Mouse (Mus musculus): ENCODE data around the gene Olfr788. TPM values are rescaled to one million over a fixed set of nuclear protein-coding genes. Genes with fewer than 3 reads are reported as not detected.

Gene Olfr788
- polyA plus RNA-seq, 1 experiment from 2014 or later: not detected

GRCm38 (mm10) chr10:129521492-129521891, 50.7 kb downstream of the Olfr788 start, which contains the start of gene Olfr791:
TSS of gene Olfr791 (plus strand) at chr10:129521792.
- Histone ChIP-seq H3K9me3 (replicated peaks; ENCODE audit: control insufficient read depth, low read length) (no peaks in the 10 kb centered on the region), H3K4me1 (ENCODE audit: control insufficient read depth, insufficient read depth, low read length) (no peaks in the 10 kb centered on the region), H3K9ac (replicated peaks; ENCODE audit: low read length) (no peak within 1 kb of the TSS), H3K27ac (replicated peaks; ENCODE audit: low read depth, low read length) (no peak within 1 kb of the TSS), H3K4me2 (ENCODE audit: low read depth, low read length) (no peak within 1 kb of the TSS), H3K36me3 (replicated peaks; ENCODE audit: control insufficient read depth, insufficient read depth, low read depth, low read length) (no peaks in the 10 kb centered on the region), H3K4me3 (ENCODE audit: low read depth, low read length) (no peak within 1 kb of the TSS), H3K27me3 (ENCODE audit: control insufficient read depth, insufficient read depth, low read length) (no peaks in the 10 kb centered on the region)
- DNase-seq (ENCODE audit: low spot score) (no peak), ATAC-seq (replicated peaks; ENCODE audit: insufficient number of reproducible peaks, low FRiP score, low TSS enrichment, low read depth) (no peak)
- 79% methylated on average over 3 of the region's 3 CpGs for WGBS

Other genes with a start within 250 kb of the Olfr788 start
- gene Olfr774, start 234.8 kb upstream of the Olfr788 start, polyA plus RNA-seq (2014; fragmentation: Nextera tagmentation; extraction: Ambion mirVana): not detected in 2 replicates
- not detected in 2 replicates for gene Olfr775, start 222.6 kb upstream of the Olfr788 start, polyA plus RNA-seq (2014; fragmentation: Nextera tagmentation; extraction: Ambion mirVana)
- gene Olfr776, start 211.9 kb upstream of the Olfr788 start, polyA plus RNA-seq (2014; fragmentation: Nextera tagmentation; extraction: Ambion mirVana): not detected in 2 replicates
- not detected in 2 replicates for gene Olfr777, start 199.5 kb upstream of the Olfr788 start, polyA plus RNA-seq (2014; fragmentation: Nextera tagmentation; extraction: Ambion mirVana)
- not detected in 2 replicates for gene Olfr780, start 152.9 kb upstream of the Olfr788 start, polyA plus RNA-seq (2014; fragmentation: Nextera tagmentation; extraction: Ambion mirVana)
- gene Olfr781, start 142.1 kb upstream of the Olfr788 start, polyA plus RNA-seq (2014; fragmentation: Nextera tagmentation; extraction: Ambion mirVana): not detected in 2 replicates
- not detected in 2 replicates for gene Olfr782, start 122.1 kb upstream of the Olfr788 start, polyA plus RNA-seq (2014; fragmentation: Nextera tagmentation; extraction: Ambion mirVana)
- gene Olfr784, start 86.9 kb upstream of the Olfr788 start, polyA plus RNA-seq (2014; fragmentation: Nextera tagmentation; extraction: Ambion mirVana): not detected in 2 replicates
- gene Olfr785, start 65.6 kb upstream of the Olfr788 start, polyA plus RNA-seq (2014; fragmentation: Nextera tagmentation; extraction: Ambion mirVana): not detected in 2 replicates
- gene Olfr786, start 43.7 kb upstream of the Olfr788 start, polyA plus RNA-seq (2014; fragmentation: Nextera tagmentation; extraction: Ambion mirVana): not detected in 2 replicates
- not detected in 2 replicates for gene Olfr787, start 9.1 kb upstream of the Olfr788 start, polyA plus RNA-seq (2014; fragmentation: Nextera tagmentation; extraction: Ambion mirVana)
- gene Olfr789, start 13.8 kb downstream of the Olfr788 start, polyA plus RNA-seq (2014; fragmentation: Nextera tagmentation; extraction: Ambion mirVana): not detected in 2 replicates
- not detected in 2 replicates for gene Olfr790, start 27.5 kb downstream of the Olfr788 start, polyA plus RNA-seq (2014; fragmentation: Nextera tagmentation; extraction: Ambion mirVana)
- not detected in 2 replicates for gene Olfr791, start 50.8 kb downstream of the Olfr788 start, polyA plus RNA-seq (2014; fragmentation: Nextera tagmentation; extraction: Ambion mirVana)
- gene Olfr792, start 68.2 kb downstream of the Olfr788 start, polyA plus RNA-seq (2014; fragmentation: Nextera tagmentation; extraction: Ambion mirVana): not detected in 2 replicates
- gene Olfr794, start 96.7 kb downstream of the Olfr788 start, polyA plus RNA-seq (2014; fragmentation: Nextera tagmentation; extraction: Ambion mirVana): not detected in 2 replicates
- gene Olfr796, start 141.6 kb downstream of the Olfr788 start, polyA plus RNA-seq (2014; fragmentation: Nextera tagmentation; extraction: Ambion mirVana): not detected in 2 replicates
- not detected in 2 replicates for gene Olfr798, start 156.9 kb downstream of the Olfr788 start, polyA plus RNA-seq (2014; fragmentation: Nextera tagmentation; extraction: Ambion mirVana)
- not detected in 2 replicates for gene Olfr799, start 166.5 kb downstream of the Olfr788 start, polyA plus RNA-seq (2014; fragmentation: Nextera tagmentation; extraction: Ambion mirVana)
- gene Olfr800, start 186.7 kb downstream of the Olfr788 start, polyA plus RNA-seq (2014; fragmentation: Nextera tagmentation; extraction: Ambion mirVana): not detected in 2 replicates
- not detected in 2 replicates for gene Olfr801, start 202.9 kb downstream of the Olfr788 start, polyA plus RNA-seq (2014; fragmentation: Nextera tagmentation; extraction: Ambion mirVana)
- gene Olfr802, start 217.2 kb downstream of the Olfr788 start, polyA plus RNA-seq (2014; fragmentation: Nextera tagmentation; extraction: Ambion mirVana): not detected in 2 replicates
- gene Olfr803, start 223.3 kb downstream of the Olfr788 start, polyA plus RNA-seq (2014; fragmentation: Nextera tagmentation; extraction: Ambion mirVana): not detected in 2 replicates
- gene Olfr804, start 232.2 kb downstream of the Olfr788 start, polyA plus RNA-seq (2014; fragmentation: Nextera tagmentation; extraction: Ambion mirVana): not detected in 2 replicates

Data from embryonic facial prominence, embryonic 11.5 days (tissue).